Mouse (Mus musculus) kidney, embryonic 14.5 days (tissue): Measurements from ENCODE around the gene Pard6b. TPM values are rescaled to one million over a fixed set of nuclear protein-coding genes. Genes with fewer than 3 reads are reported as not detected.

Experiments
- ATAC-seq: fragments of 200-750 bp; cut with Nextera tagmentation; 2 replicates; pipeline ENCODE4 v1.8.0; 2017; ENCODE audit warnings: moderate number of reproducible peaks, mild to moderate bottlenecking, moderate TSS enrichment, moderate library complexity; ENCODE audit not compliant: low FRiP score, low TSS enrichment
- H3K27ac ChIP-seq: fragments of 300-500 bp; sonication (generic); 2 replicates; pipeline ENCODE4 v1.5.1; 2014; ENCODE audit warnings: low read depth, mild to moderate bottlenecking, low read length, moderate library complexity, mixed read lengths
- H3K27me3 ChIP-seq: fragments of 300-500 bp; sonication (generic); 2 replicates; pipeline ENCODE4 v1.6.1; 2014; ENCODE audit warnings: mild to moderate bottlenecking, low read length; ENCODE audit not compliant: control insufficient read depth, insufficient read depth
- H3K36me3 ChIP-seq: fragments of 300-500 bp; sonication (generic); 2 replicates; pipeline ENCODE4 v1.6.1; 2014; ENCODE audit warnings: low read length, mixed read lengths; ENCODE audit not compliant: control insufficient read depth, insufficient read depth
- H3K4me1 ChIP-seq: fragments of 300-500 bp; sonication (generic); 2 replicates; pipeline ENCODE4 v1.6.1; 2014; ENCODE audit warnings: low read length, mixed read lengths; ENCODE audit not compliant: control insufficient read depth, insufficient read depth
- H3K4me2 ChIP-seq: fragments of 300-500 bp; sonication (generic); replicated peaks from 2 replicates; pipeline ENCODE4 v1.6.1; 2014; ENCODE audit warnings: low read depth, mild to moderate bottlenecking, low read length
- H3K4me3 ChIP-seq: fragments of 300-500 bp; sonication (generic); 2 replicates; pipeline ENCODE4 v1.5.1; 2014; ENCODE audit warnings: mild to moderate bottlenecking, low read length
- H3K9ac ChIP-seq: fragments of 300-500 bp; sonication (generic); 2 replicates; pipeline ENCODE4 v1.6.1; 2014; ENCODE audit warnings: low read depth, mild to moderate bottlenecking, low read length, moderate library complexity
- H3K9me3 ChIP-seq: fragments of 300-500 bp; sonication (generic); 2 replicates; pipeline ENCODE4 v1.6.1; 2016; ENCODE audit warnings: low read length; ENCODE audit not compliant: control insufficient read depth
- WGBS: fragments of 180-500 bp; shearing (Covaris S2); extraction: QIAGEN DNeasy Blood & Tissue Kit; methylation state at CpG from one replicate; pipeline ENCODE4 v1.1.7; 2014; 5-methylcytosine and 5-hydroxymethylcytosine counted together
- polyA plus RNA-seq: library from polyadenylated mRNA; unstranded; fragments of >200 nt; fragmentation: Nextera tagmentation; extraction: Ambion mirVana; gene quantifications from 2 replicates; pipeline ENCODE4 v1.2.1, GENCODE M21; 2014

Pard6b gene
- polyA plus RNA-seq, 1 experiment from 2014 or later: 22.0 TPM

- no peak overlapping the region for H3K9ac ChIP-seq
- H3K27me3 ChIP-seq: no peaks in the 10 kb centered on the region
- WGBS: 47% methylated on average over 6 of the region's 6 CpGs
- H3K36me3 ChIP-seq: no peaks in the 10 kb centered on the region
- H3K4me1 ChIP-seq: peaks cover 8% of the 10 kb centered on the region; the same call in 1 of the 2 replicates
- H3K4me3 ChIP-seq: no peak overlapping the region
- 0 out of 2 replicates have a peak overlapping the region, but pooled peaks have one; percentile 24 for H3K27ac ChIP-seq
- no peak for ATAC-seq
- no peak overlapping the region for H3K4me2 ChIP-seq
- H3K9me3 ChIP-seq: no peaks in the 10 kb centered on the region; the same call in 1 of the 2 replicates
These were observed 42.8 kb downstream of the Pard6b start for GRCm38 (mm10) chr2:168123652-168124051.

- ATAC-seq: no peak
- no peaks in the 10 kb centered on the region for H3K36me3 ChIP-seq
- no peaks in the 10 kb centered on the region; the same call in 1 of the 2 replicates for H3K9me3 ChIP-seq
- no peak overlapping the region for H3K9ac ChIP-seq
- WGBS: 42% methylated on average over 11 of the region's 11 CpGs
- H3K4me2 ChIP-seq: no peak overlapping the region
- H3K4me3 ChIP-seq: no peak overlapping the region
- H3K4me1 ChIP-seq: peaks cover 12% of the 10 kb centered on the region; the same call in 1 of the 2 replicates
- no peak overlapping the region for H3K27ac ChIP-seq
- H3K27me3 ChIP-seq: no peaks in the 10 kb centered on the region
These were observed 44.7 kb downstream of the Pard6b start for GRCm38 (mm10) chr2:168125288-168126089.

GRCm38 (mm10) chr2:168127767-168128166 lies 47.0 kb downstream of the Pard6b start:
- Histone ChIP-seq H3K4me3 (no peak overlapping the region), H3K4me2 (no peak overlapping the region), H3K4me1 (peaks cover 15% of the 10 kb centered on the region; the same call in 1 of the 2 replicates), H3K9me3 (no peaks in the 10 kb centered on the region), H3K27ac (no peak overlapping the region), H3K36me3 (no peaks in the 10 kb centered on the region), H3K27me3 (no peaks in the 10 kb centered on the region), H3K9ac (no peak overlapping the region)
- no peak for ATAC-seq
- 89% methylated on average over 14 of the region's 14 CpGs for whole genome bisulfite sequencing

GRCm38 (mm10) chr2:168128211-168128859 lies 47.5 kb downstream of the Pard6b start:
- H3K27me3 ChIP-seq: no peaks in the 10 kb centered on the region
- H3K4me2 ChIP-seq: no peak overlapping the region
- peak; percentile 80 for ATAC-seq
- 35% methylated on average over 13 of the region's 14 CpGs for WGBS
- H3K27ac ChIP-seq: no peak overlapping the region; the same call in 1 of the 2 replicates
- H3K9ac ChIP-seq: no peak overlapping the region
- no peak overlapping the region for H3K4me3 ChIP-seq
- H3K4me1 ChIP-seq: peaks cover 15% of the 10 kb centered on the region; the same call in 1 of the 2 replicates
- no peaks in the 10 kb centered on the region for H3K36me3 ChIP-seq
- H3K9me3 ChIP-seq: no peaks in the 10 kb centered on the region

GRCm38 (mm10) chr2:168130046-168130445 lies 49.2 kb downstream of the Pard6b start:
- Histone ChIP-seq H3K9ac (no peak overlapping the region), H3K4me2 (no peak overlapping the region), H3K9me3 (no peaks in the 10 kb centered on the region), H3K36me3 (no peaks in the 10 kb centered on the region), H3K27ac (no peak overlapping the region), H3K4me1 (peaks cover 6% of the 10 kb centered on the region; the same call in 1 of the 2 replicates), H3K4me3 (no peak overlapping the region), H3K27me3 (no peaks in the 10 kb centered on the region)
- 73% methylated on average over 3 of the region's 3 CpGs for WGBS
- no peak for ATAC-seq

GRCm38 (mm10) chr2:168137161-168137560 lies 56.4 kb downstream of the Pard6b start:
- no peaks in the 10 kb centered on the region for H3K4me1 ChIP-seq
- no peak overlapping the region for H3K9ac ChIP-seq
- no peaks in the 10 kb centered on the region for H3K9me3 ChIP-seq
- H3K27me3 ChIP-seq: no peaks in the 10 kb centered on the region
- no peak overlapping the region for H3K27ac ChIP-seq
- no peak for ATAC-seq
- no peak overlapping the region for H3K4me3 ChIP-seq
- WGBS: 75% methylated on average over 15 of the region's 15 CpGs
- H3K4me2 ChIP-seq: no peak overlapping the region
- H3K36me3 ChIP-seq: no peaks in the 10 kb centered on the region

GRCm38 (mm10) chr2:168143794-168144193 lies 63.0 kb downstream of the Pard6b start:
- H3K36me3 ChIP-seq: no peaks in the 10 kb centered on the region
- 54% methylated on average over 5 of the region's 5 CpGs for WGBS

GRCm38 (mm10) chr2:168145437-168145836 lies 64.6 kb downstream of the Pard6b start:
- Histone ChIP-seq H3K4me1 (no peaks in the 10 kb centered on the region), H3K4me3 (no peak overlapping the region), H3K4me2 (no peak overlapping the region), H3K9ac (no peak overlapping the region), H3K27ac (no peak overlapping the region), H3K9me3 (no peaks in the 10 kb centered on the region), H3K27me3 (no peaks in the 10 kb centered on the region), H3K36me3 (no peaks in the 10 kb centered on the region)
- 54% methylated on average over 2 of the region's 2 CpGs for WGBS
- 0 out of 2 replicates have a peak, but pooled peaks have one; percentile 41 for ATAC-seq

More at GRCm38 (mm10) chr2:168143794-168144193, 63.0 kb downstream of the Pard6b start:
- Histone ChIP-seq H3K4me2 (no peak overlapping the region), H3K27ac (no peak overlapping the region), H3K9ac (no peak overlapping the region), H3K9me3 (no peaks in the 10 kb centered on the region), H3K27me3 (no peaks in the 10 kb centered on the region), H3K4me1 (no peaks in the 10 kb centered on the region), H3K4me3 (no peak overlapping the region)
- no peak for ATAC-seq
